Mouse (Mus musculus) megakaryocyte, embryonic 14.5 days (primary cell): ENCODE results near the gene Gm20671.

Experiments used
- FLI1 ChIP-seq: IDR thresholded peaks from 2 replicates; pipeline ENCODE4 v1.6.1; 2012; ENCODE audit warnings: low read length, inconsistent platforms, mixed read lengths
- GATA1 ChIP-seq: IDR thresholded peaks from 3 replicates; pipeline ENCODE4 v1.6.1; 2012; ENCODE audit warnings: mixed read lengths, low read length, inconsistent platforms, borderline replicate concordance

GRCm38 (mm10) chr5:32869389-32870024, 42.6 kb upstream of the Gm20671 start:
- TF ChIP-seq GATA1 (no peak), FLI1 (no peak)
